Mouse (Mus musculus): Measurements from ENCODE around the gene Nr1i2.
"Not testable (repeated sequence)": the region's sequence is repeated elsewhere in the genome, so short reads cannot be mapped to it uniquely, and the experiment has no call there.

Gene Nr1i2

GRCm38 (mm10) chr16:38294685-38295348, at the start of gene Nr1i2:
Gene Nr1i2 (minus strand): TSS chr16:38294824.
- no peak for DNase-seq (ENCODE audit: low read depth)

- DNase-seq (ENCODE audit: low read depth), result peak; percentile 75
These were observed 47.0 kb upstream of the Nr1i2 start, which contains the start of gene Maats1 for GRCm38 (mm10) chr16:38341396-38342324. Gene Maats1 (minus strand): TSS chr16:38342143.

DNA sequence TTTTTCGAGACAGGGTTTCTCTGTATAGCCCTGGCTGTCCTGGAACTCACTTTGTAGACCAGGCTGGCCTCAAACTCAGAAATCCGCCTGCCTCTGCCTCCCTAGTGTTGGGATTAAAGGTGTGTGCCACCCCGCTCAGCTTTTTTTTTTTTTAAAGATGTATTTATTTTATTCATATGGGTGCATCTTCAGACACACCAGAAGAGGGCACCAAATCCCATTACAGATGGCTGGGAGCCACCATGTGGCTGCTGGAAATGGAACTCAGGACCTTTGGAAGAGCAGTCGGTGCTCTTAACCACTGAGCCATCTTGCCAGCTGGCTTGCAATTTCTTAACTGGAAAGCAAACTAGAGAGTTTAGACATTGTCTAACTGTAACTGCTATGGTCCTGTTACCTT, 43.5 kb upstream of the Nr1i2 start:
- DNase-seq (ENCODE audit: low read depth), result not testable (repeated sequence)

DNA sequence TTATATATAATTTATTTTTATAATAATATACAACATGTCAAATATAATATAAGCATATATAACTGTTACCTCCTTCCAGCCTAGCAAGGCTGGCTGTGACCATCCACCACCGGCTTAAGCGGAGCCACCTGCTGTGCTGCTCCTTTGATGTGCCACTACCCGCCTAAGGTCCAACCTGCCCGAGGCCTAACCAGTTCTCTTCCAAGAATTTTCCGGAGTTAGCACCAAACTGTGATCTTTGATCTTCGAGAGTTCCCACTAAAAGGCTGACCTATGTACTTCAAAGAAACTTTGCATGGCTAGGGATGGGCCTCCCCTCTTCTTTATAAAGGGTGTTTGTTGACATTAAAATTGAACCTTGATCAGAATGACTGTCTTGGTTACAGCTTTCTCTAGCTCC, 39.8 kb upstream of the Nr1i2 start:
- no peak for DNase-seq (ENCODE audit: low read depth)

GRCm38 (mm10) chr16:38329340-38329739, 34.7 kb upstream of the Nr1i2 start:
- no peak for DNase-seq (ENCODE audit: low read depth)

DNA sequence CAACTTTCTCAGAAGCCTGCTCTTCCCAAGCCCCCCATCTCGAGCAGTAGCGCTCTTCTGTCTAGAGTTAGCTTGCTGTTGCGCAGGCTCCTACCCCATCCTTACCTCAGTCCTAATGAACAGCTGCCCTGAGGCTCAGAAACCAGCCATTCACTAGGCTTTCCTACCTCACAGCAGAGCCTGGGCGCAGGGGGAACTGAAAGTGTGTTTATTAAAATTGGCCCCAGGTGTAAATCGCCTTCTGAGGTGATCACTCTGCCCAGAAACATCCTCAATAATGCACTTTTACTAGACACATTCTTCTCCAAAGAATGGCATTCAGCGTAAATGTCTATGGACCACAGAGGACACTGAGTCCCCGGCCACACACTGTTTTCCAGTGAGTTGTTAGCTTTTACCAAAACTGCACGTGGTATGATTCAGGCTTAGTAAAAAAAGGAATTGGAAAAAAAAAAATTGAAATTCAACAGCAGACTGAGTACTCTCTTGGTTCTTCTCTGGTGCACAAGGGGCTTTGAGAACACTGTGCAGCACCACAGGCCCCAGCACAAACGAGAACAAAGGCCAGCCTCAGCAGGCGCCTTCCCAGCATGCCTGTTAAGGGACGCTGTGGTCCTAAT, 32.3 kb upstream of the Nr1i2 start:
- no peak for DNase-seq (ENCODE audit: low read depth)

GRCm38 (mm10) chr16:38324311-38324710, 29.7 kb upstream of the Nr1i2 start:
- no peak for DNase-seq (ENCODE audit: low read depth)

DNA sequence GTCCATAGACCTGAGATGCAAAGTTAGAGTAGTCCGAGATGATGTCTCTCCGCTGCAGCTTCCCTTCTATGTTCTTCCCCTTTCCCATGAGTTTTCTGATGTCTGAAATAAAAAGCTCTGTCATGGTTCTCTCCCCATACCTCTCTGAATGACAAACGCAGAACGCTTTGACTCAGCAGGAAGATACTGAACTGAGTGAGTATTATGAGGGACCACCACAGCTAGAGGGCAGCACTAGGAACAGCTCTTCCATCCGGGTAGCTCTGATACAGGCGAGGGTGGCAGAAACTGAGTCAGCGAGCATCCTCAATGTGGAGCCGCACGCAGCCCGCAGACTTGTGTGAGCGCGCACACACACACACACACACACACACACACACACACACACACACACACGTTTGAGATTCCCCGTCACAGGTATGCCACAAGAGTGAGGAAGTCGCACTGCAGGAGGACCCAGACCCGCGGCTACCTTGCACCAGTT, 26.9 kb upstream of the Nr1i2 start:
- peak; percentile 81 for DNase-seq (ENCODE audit: low read depth)

GRCm38 (mm10) chr16:38319087-38319486, 24.5 kb upstream of the Nr1i2 start:
- DNase-seq (ENCODE audit: low read depth), result no peak

DNA sequence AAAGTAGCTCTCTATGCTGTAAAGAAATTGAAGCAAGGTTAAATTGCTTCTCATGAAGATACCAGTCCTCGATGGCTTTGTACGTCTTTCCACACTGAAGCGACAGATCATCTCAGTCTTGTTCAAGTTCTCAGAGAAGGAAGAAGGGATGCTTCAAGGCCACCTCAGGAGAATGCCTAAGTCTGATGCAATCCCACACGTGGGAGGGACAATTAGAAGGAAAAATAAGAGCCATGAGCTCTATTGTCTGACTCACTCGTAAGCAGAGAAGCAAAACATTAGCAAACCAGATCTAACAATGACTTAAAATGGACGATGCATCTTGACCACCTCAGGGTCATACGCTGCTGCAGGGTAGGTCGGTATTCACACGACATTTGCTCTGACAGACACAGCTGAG, 23.9 kb upstream of the Nr1i2 start:
- DNase-seq (ENCODE audit: low read depth), result no peak

DNA sequence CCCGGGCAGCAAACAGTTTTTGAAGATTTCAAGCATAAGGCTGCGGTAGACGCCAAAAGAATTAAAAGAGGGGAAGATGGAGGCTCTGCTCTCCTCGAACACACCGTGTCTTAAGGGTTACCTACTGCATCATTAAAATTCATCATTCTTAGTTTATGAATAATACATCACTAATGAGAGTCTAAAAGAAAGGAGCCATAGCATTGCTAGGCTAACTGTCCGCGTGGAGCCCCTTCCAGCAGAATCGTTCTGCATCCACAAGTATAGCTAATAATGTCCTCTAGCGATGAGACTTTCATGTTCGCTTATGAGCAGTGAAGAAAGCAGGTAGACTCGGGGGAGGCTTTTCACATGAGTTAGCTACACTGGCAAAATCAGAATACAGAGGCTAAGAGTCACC, 13.6 kb upstream of the Nr1i2 start:
- no peak for DNase-seq (ENCODE audit: low read depth)

GRCm38 (mm10) chr16:38307651-38308050, 13.0 kb upstream of the Nr1i2 start:
- no peak for DNase-seq (ENCODE audit: low read depth)

GRCm38 (mm10) chr16:38307221-38307605, 12.6 kb upstream of the Nr1i2 start:
- DNase-seq (ENCODE audit: low read depth), result no peak

DNA sequence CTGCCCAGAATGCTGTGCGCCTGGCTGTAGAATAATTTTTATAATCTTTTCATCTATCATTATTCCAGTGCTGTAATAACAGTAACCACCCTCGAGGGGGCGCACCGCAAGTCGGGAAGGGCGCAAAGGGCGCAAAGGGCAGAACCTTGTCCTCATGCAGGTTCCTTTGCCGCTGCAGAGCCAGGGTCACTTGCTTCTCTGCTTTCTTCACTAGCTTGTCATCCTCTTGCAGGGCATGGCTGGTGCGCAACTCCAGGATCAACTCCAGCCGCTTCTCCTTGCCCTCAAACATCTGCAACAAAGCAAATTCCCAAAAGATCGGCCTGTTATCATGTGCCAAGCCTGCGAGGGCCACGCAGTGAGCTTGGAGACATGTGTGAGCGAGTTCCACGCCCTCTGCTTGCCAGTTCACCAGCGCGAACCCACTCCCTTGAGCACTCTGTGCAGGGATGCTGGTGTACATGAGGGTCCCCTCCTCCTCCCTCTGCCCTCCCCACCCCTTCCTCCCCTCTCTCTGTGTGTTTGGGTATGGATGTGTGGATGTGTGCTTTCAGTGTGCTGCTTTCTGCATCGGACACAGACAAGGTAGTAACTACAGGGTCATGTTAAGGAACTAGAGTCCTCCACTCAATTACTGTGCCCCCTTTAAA, 12.1 kb upstream of the Nr1i2 start:
- peak; percentile 24 for DNase-seq (ENCODE audit: low read depth)

DNA sequence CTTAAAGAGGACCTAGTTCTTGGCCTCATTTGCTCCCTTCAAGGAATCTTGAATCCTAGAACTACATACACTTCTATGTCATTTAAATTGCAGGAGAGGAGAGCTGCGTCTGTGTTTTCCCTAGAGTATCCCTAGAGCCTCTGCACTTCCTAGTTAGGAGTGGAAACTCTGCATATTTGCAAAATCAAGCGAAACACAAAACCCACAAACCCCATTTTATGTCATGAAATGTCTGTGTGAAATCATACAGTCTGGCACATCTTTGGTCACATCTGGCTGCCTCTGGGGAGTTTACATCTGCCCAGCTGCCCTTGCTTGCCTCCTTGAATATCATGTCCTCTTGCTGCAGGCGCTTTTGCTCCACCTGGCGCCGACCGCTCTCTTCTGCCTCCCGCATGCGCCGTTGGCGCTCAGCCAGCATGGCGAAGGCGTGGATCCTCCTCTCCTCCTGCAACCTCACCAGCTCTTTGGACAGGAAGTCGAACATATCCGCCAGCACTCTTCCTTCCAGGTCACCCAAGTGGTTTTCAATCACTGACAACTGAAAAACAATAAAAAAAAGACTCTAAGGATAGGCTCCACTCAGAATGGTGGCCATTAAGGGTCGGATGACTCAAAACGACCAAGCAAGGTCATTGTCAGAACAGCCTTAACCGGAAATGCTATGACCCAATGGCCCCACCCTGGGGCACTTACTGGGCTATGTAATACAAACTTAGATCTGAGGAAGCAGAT, 10.0 kb upstream of the Nr1i2 start:
- no peak for DNase-seq (ENCODE audit: low read depth)

GRCm38 (mm10) chr16:38302367-38302766, 7.7 kb upstream of the Nr1i2 start:
- DNase-seq (ENCODE audit: low read depth), result no peak

GRCm38 (mm10) chr16:38298410-38298809, 3.8 kb upstream of the Nr1i2 start:
- no peak for DNase-seq (ENCODE audit: low read depth)

GRCm38 (mm10) chr16:38295349-38295930, 816 bp upstream of the Nr1i2 start:
- DNase-seq (ENCODE audit: low read depth), result no peak

DNA sequence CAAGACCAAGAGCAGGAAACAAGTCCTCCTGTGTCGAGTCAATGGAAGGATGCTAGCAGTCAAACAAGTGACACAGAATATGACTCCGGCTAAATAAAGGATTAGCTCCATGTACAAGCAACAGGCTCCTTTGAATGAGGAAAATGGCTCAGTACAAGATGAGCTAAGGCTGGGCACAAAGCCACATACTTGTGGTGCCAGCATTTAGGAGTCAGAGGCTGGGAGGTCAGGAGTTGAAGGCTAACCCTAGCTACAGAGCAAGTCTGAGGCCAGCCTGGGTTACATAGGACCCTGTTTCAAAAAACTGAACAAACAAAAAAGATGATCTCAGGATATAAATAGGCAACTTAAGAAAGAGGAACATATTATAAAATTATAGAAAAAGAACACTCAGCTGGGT, 4.5 kb downstream of the Nr1i2 start:
- DNase-seq (ENCODE audit: low read depth), result no peak

- DNase-seq (ENCODE audit: low read depth), result no peak
These were observed 5.8 kb downstream of the Nr1i2 start for GRCm38 (mm10) chr16:38288851-38289250.

DNA sequence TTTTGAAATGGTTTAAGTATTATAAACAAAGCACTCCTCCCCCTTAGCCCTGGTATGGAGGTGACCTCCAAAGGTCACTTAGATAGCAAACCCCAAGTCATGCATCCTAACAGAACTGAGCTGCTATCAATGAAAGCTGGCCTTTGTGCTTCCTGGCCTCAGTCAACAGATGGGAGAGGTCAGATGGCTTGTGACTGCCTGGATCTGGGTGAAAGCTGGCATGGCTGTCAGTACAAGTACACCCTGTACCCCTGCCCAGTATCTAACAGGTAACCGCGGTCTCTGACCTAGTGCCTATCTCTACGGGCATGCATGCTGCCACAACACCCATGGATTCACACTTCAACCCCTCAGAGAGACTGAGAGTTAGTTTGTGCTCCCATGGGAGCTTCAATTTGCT, 6.9 kb downstream of the Nr1i2 start:
- no peak for DNase-seq (ENCODE audit: low read depth)

Data from induced T-regulatory cell, adult 2 months (primary cell).